Mouse (Mus musculus): ENCODE results near the gene Nkd1. TPM values are rescaled to one million over a fixed set of nuclear protein-coding genes. Genes with fewer than 3 reads are reported as not detected.

The Nkd1 gene
- total RNA-seq, 2 experiments from 2014 or later, result 2.4 to 2.8 TPM

Other genes starting within 250 kb of the Nkd1 start
- gene Adcy7, start 249.0 kb upstream of the Nkd1 start, total RNA-seq (2021), result 1 to 10 TPM; 4.6 to 6.4 TPM
- gene Brd7, start 159.2 kb upstream of the Nkd1 start, total RNA-seq (2021), result 10 to 100 TPM; 70.0 to 74.0 TPM
- 1 to 10 TPM; 1.1 to 3.0 TPM for gene Snx20, start 114.8 kb downstream of the Nkd1 start, total RNA-seq (2021)
- gene Nod2, start 126.0 kb downstream of the Nkd1 start, total RNA-seq (2021), result 1 to 10 TPM; 1.0 to 1.4 TPM
- 10 to 100 TPM; 25.6 to 28.4 TPM for gene Cyld, start 175.7 kb downstream of the Nkd1 start, total RNA-seq (2021)

All from heart, adult 18-20 months (tissue).